Mouse (Mus musculus) monocyte, adult 2 months (primary cell): ENCODE measurements around the gene Cdkl2.

Experiments used
- DNase-seq, 2 experiments: peaks; one replicate each; pipeline ENCODE4 v3.0.0; 2022; ENCODE audit warnings: low spot score in 2 of 2, low read depth in 1 of 2

Gene Cdkl2

GRCm38 (mm10) chr5:91956991-91957760 lies 86.5 kb downstream of the Cdkl2 start:
- DNase-seq: no peak
